ENCODE assay signal across 7 mouse cellular contexts in the genomic region with DNA sequence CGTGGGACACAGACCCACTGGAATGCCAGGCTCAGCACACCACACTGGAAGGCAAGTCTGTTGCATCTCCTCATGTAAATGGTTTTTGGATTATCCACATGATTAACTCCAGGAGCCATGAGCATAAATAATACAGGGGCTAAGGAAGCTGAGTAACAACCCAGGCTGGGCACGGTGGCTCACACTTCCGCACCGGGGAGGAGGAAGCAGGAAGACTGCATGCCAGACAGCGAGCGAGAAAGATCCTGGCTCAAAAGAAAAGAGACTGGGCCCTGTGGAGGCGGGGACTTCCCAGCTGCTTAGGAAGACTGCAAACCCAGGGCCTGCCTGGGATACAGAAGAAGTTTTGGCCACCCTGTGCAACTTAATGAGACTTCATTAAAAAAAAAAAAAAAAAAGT. TPM values are rescaled to one million over a fixed set of nuclear protein-coding genes. Genes with fewer than 3 reads are reported as not detected.
DNase-seq lines count a peak whose midpoint lies in the region; ATAC-seq lines count a peak whose summit lies in the region.

No protein-coding gene starts in this region.

- H3K27ac ChIP-seq in embryonic facial prominence, embryonic 14.5 days (replicated peaks; ENCODE audit: low read depth, low read length): no peak overlapping the region; the same call in 1 of the 2 replicates
- H3K27ac ChIP-seq in kidney, embryonic 14.5 days (ENCODE audit: low read depth, low read length): peak overlapping the region; percentile 69; the same call in 1 of the 2 replicates

- no peak overlapping the region for H3K4me2 ChIP-seq in embryonic facial prominence, embryonic 14.5 days (ENCODE audit: low read depth, low read length)
- H3K4me2 ChIP-seq in kidney, embryonic 14.5 days (replicated peaks; ENCODE audit: low read depth, low read length): peak overlapping the region; percentile 12

- no peaks in the 10 kb centered on the region for H3K27me3 ChIP-seq in megakaryocyte, embryonic 14.5 days (replicated peaks)
- no peaks in the 10 kb centered on the region for H3K27me3 ChIP-seq in embryonic facial prominence, embryonic 14.5 days (replicated peaks; ENCODE audit: control insufficient read depth, insufficient read depth, low read length)
- no peaks in the 10 kb centered on the region for H3K27me3 ChIP-seq in kidney, embryonic 14.5 days (ENCODE audit: control insufficient read depth, insufficient read depth, low read length)

- H3K4me3 ChIP-seq in megakaryocyte, embryonic 14.5 days (replicated peaks): peak overlapping the region; percentile 85
- no peak overlapping the region for H3K4me3 ChIP-seq in embryonic facial prominence, embryonic 14.5 days (ENCODE audit: low read depth, low read length)
- H3K4me3 ChIP-seq in kidney, embryonic 14.5 days (ENCODE audit: low read length): no peak overlapping the region

- peaks cover 50% of the 10 kb centered on the region for H3K36me3 ChIP-seq in megakaryocyte, embryonic 14.5 days (replicated peaks; ENCODE audit: low read length)
- H3K36me3 ChIP-seq in embryonic facial prominence, embryonic 14.5 days (ENCODE audit: control insufficient read depth, insufficient read depth, low read length): no peaks in the 10 kb centered on the region
- H3K36me3 ChIP-seq in kidney, embryonic 14.5 days (ENCODE audit: control insufficient read depth, insufficient read depth, low read length): no peaks in the 10 kb centered on the region

- H3K9ac ChIP-seq in embryonic facial prominence, embryonic 14.5 days (ENCODE audit: low read depth, low read length): no peak overlapping the region; the same call in 1 of the 2 replicates
- no peak overlapping the region for H3K9ac ChIP-seq in kidney, embryonic 14.5 days (ENCODE audit: low read depth, low read length)

- no peak for ATAC-seq in megakaryocyte, adult 5-6 weeks (ENCODE audit: poor library complexity, severe bottlenecking)
- ATAC-seq in embryonic facial prominence, embryonic 14.5 days (ENCODE audit: low read depth): no peak
- no peak for ATAC-seq in kidney, embryonic 14.5 days (ENCODE audit: low FRiP score, low TSS enrichment)

- DNase-seq in embryonic facial prominence, embryonic 14.5 days (ENCODE audit: low spot score): peak; percentile 34
- DNase-seq in retina, postnatal 1 day: peak; percentile 12
- DNase-seq in frontal cortex, postnatal 10 days (ENCODE audit: low spot score in 2 of 2): no peak
- DNase-seq in urinary bladder, adult 18-20 months (ENCODE audit: low spot score in 2 of 2): no peak

- H3K4me1 ChIP-seq in megakaryocyte, embryonic 14.5 days: peaks cover 74% of the 10 kb centered on the region
- H3K4me1 ChIP-seq in embryonic facial prominence, embryonic 14.5 days (ENCODE audit: control insufficient read depth, insufficient read depth, low read length): peaks cover 10% of the 10 kb centered on the region
- H3K4me1 ChIP-seq in kidney, embryonic 14.5 days (ENCODE audit: control insufficient read depth, insufficient read depth, low read length): peaks cover 28% of the 10 kb centered on the region

- no peaks in the 10 kb centered on the region for H3K9me3 ChIP-seq in megakaryocyte, embryonic 14.5 days
- no peaks in the 10 kb centered on the region for H3K9me3 ChIP-seq in embryonic facial prominence, embryonic 14.5 days (ENCODE audit: control insufficient read depth, low read length)
- H3K9me3 ChIP-seq in kidney, embryonic 14.5 days (ENCODE audit: control insufficient read depth, low read length): no peaks in the 10 kb centered on the region

- WGBS in embryonic facial prominence, embryonic 14.5 days: 36% methylated on average over 7 of the region's 7 CpGs
- WGBS in kidney, embryonic 14.5 days: 29% methylated on average over 7 of the region's 7 CpGs

RNA-seq across cellular contexts. Expression of gene Pip4k2b, which starts 4.3 kb away (rescaled TPM):
- polyA plus RNA-seq in megakaryocyte, embryonic 14.5 days (2012; ENCODE audit: insufficient read depth, low replicate concordance): 31.7 and 36.8 TPM in 2 replicates
- 14.9 and 17.3 TPM in 2 replicates for total RNA-seq in megakaryocyte, adult 5-6 weeks (2015)
- total RNA-seq in megakaryocyte, adult 5-6 weeks (2017): 19.6 and 25.7 TPM in 2 replicates
- polyA plus RNA-seq in embryonic facial prominence, embryonic 14.5 days (2014; fragmentation: Nextera tagmentation; extraction: Ambion mirVana): 2.2 and 2.6 TPM in 2 replicates
- polyA plus RNA-seq in kidney, embryonic 14.5 days (2014; fragmentation: Nextera tagmentation; extraction: Ambion mirVana): 1.9 and 2.6 TPM in 2 replicates

RNA-seq across cellular contexts. Expression of gene Cwc25, which starts 26.2 kb away (rescaled TPM):
- polyA plus RNA-seq in megakaryocyte, embryonic 14.5 days (2012; ENCODE audit: insufficient read depth, low replicate concordance): 2.6 and 14.6 TPM in 2 replicates
- 11.1 and 11.8 TPM in 2 replicates for total RNA-seq in megakaryocyte, adult 5-6 weeks (2015)
- total RNA-seq in megakaryocyte, adult 5-6 weeks (2017): 21.0 and 22.4 TPM in 2 replicates
- 10.3 and 11.8 TPM in 2 replicates for polyA plus RNA-seq in embryonic facial prominence, embryonic 14.5 days (2014; fragmentation: Nextera tagmentation; extraction: Ambion mirVana)
- polyA plus RNA-seq in kidney, embryonic 14.5 days (2014; fragmentation: Nextera tagmentation; extraction: Ambion mirVana): 12.6 and 13.7 TPM in 2 replicates

RNA-seq across cellular contexts. Expression of gene 1700001P01Rik, which starts 35.5 kb away (rescaled TPM):
- polyA plus RNA-seq in megakaryocyte, embryonic 14.5 days (2012; ENCODE audit: insufficient read depth, low replicate concordance): not detected in 2 replicates
- total RNA-seq in megakaryocyte, adult 5-6 weeks (2015): not detected in 2 replicates
- not detected in 2 replicates for total RNA-seq in megakaryocyte, adult 5-6 weeks (2017)
- polyA plus RNA-seq in embryonic facial prominence, embryonic 14.5 days (2014; fragmentation: Nextera tagmentation; extraction: Ambion mirVana): not detected in 2 replicates
- polyA plus RNA-seq in kidney, embryonic 14.5 days (2014; fragmentation: Nextera tagmentation; extraction: Ambion mirVana): 0.56 TPM in 1 of 2 replicates, not detected in the other

RNA-seq across cellular contexts. Expression of gene Psmb3, which starts 37.0 kb away (rescaled TPM):
- polyA plus RNA-seq in megakaryocyte, embryonic 14.5 days (2012; ENCODE audit: insufficient read depth, low replicate concordance): 44.4 and 47.3 TPM in 2 replicates
- total RNA-seq in megakaryocyte, adult 5-6 weeks (2015): 81.0 and 111 TPM in 2 replicates
- total RNA-seq in megakaryocyte, adult 5-6 weeks (2017): 137 and 179 TPM in 2 replicates
- polyA plus RNA-seq in embryonic facial prominence, embryonic 14.5 days (2014; fragmentation: Nextera tagmentation; extraction: Ambion mirVana): 474 and 478 TPM in 2 replicates
- 525 and 539 TPM in 2 replicates for polyA plus RNA-seq in kidney, embryonic 14.5 days (2014; fragmentation: Nextera tagmentation; extraction: Ambion mirVana)

RNA-seq across cellular contexts. Expression of gene Pcgf2, which starts 39.9 kb away (rescaled TPM):
- 83.4 and 214 TPM in 2 replicates for polyA plus RNA-seq in megakaryocyte, embryonic 14.5 days (2012; ENCODE audit: insufficient read depth, low replicate concordance)
- total RNA-seq in megakaryocyte, adult 5-6 weeks (2015): 2.8 and 3.1 TPM in 2 replicates
- total RNA-seq in megakaryocyte, adult 5-6 weeks (2017): 1.0 and 2.4 TPM in 2 replicates
- 12.7 and 13.2 TPM in 2 replicates for polyA plus RNA-seq in embryonic facial prominence, embryonic 14.5 days (2014; fragmentation: Nextera tagmentation; extraction: Ambion mirVana)
- polyA plus RNA-seq in kidney, embryonic 14.5 days (2014; fragmentation: Nextera tagmentation; extraction: Ambion mirVana): 19.3 and 23.1 TPM in 2 replicates

Comparison
In these comparisons a context has a peak if more than half of its experiments do, and no peak if none do; other contexts are left out.
1. DNase-seq: peak in embryonic facial prominence, embryonic 14.5 days (single experiment) and retina, postnatal 1 day (single experiment); none in frontal cortex, postnatal 10 days (0 of 2) and urinary bladder, adult 18-20 months (0 of 2).